Mouse (Mus musculus): ENCODE results near the gene Cox8b. TPM values are rescaled to one million over a fixed set of nuclear protein-coding genes. Genes with fewer than 3 reads are reported as not detected.

The Cox8b gene
- polyA plus RNA-seq, 1 experiment, result not detected

DNA sequence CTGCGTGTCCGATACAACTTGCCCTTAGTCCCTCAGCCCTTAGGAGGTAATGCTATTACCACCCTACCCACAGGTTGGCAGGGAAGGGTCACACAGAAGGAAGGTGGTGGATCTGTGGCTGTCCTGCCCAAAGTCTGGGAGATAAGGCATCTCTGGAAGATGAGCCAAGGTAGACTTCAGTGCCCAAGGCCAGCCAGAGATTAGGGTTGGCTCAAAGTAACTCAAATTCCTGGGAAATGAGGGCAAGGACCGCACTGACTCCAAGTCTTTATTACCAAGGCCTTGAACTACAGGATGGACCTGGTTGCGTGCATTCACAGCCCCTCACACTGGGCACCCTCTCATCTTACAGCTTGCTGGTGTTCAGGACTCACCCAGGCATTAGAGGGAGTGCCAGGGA lies 48.3 kb downstream of the Cox8b start:
- H3K36me3 ChIP-seq (ENCODE audit: control insufficient read depth, insufficient read depth, low read length, poor library complexity, severe bottlenecking), result peaks cover 10% of the 10 kb centered on the region; the same call in 1 of the 2 replicates
- no peaks in the 10 kb centered on the region for H3K4me1 ChIP-seq (ENCODE audit: control insufficient read depth, insufficient read depth, low read length)
- H3K27me3 ChIP-seq (ENCODE audit: control insufficient read depth, insufficient read depth, low read length, poor library complexity, severe bottlenecking), result no peaks in the 10 kb centered on the region
- H3K9ac ChIP-seq (ENCODE audit: low read depth, poor library complexity, severe bottlenecking), result no peak overlapping the region
- no peak overlapping the region for H3K27ac ChIP-seq (ENCODE audit: insufficient read depth, low read length)
- no peaks in the 10 kb centered on the region for H3K9me3 ChIP-seq (replicated peaks; ENCODE audit: control insufficient read depth, insufficient read depth, low read length, poor library complexity, severe bottlenecking)
- no peak overlapping the region for H3K4me3 ChIP-seq (ENCODE audit: low read depth, low read length)
- TF ChIP-seq EP300 (IDR thresholded peaks at IDR 0.05; ENCODE audit: insufficient read depth, low read depth, low read length) (no peak), POLR2A (IDR thresholded peaks at IDR 0.05; ENCODE audit: insufficient read depth, low read length) (no peak), CTCF (IDR thresholded peaks at IDR 0.05; ENCODE audit: low read depth, low read length) (no peak)

Other genes starting within 250 kb of the Cox8b start
- gene Olfr539, start 240.5 kb downstream of the Cox8b start, polyA plus RNA-seq (2011; ENCODE audit: insufficient read depth, insufficient read length, low read depth, missing spikeins), result 0.17 and 0.48 TPM in 2 replicates
- not detected in 2 replicates for gene Olfr45, start 218.5 kb downstream of the Cox8b start, polyA plus RNA-seq (2011; ENCODE audit: insufficient read depth, insufficient read length, low read depth, missing spikeins)
- not detected in 2 replicates for gene Olfr541, start 203.2 kb downstream of the Cox8b start, polyA plus RNA-seq (2011; ENCODE audit: insufficient read depth, insufficient read length, low read depth, missing spikeins)
- not detected in 2 replicates for gene Cyp2e1, start 136.7 kb downstream of the Cox8b start, polyA plus RNA-seq (2011; ENCODE audit: insufficient read depth, insufficient read length, low read depth, missing spikeins)
- 3.7 and 3.9 TPM in 2 replicates for gene Syce1, start 112.6 kb downstream of the Cox8b start, polyA plus RNA-seq (2011; ENCODE audit: insufficient read depth, insufficient read length, low read depth, missing spikeins)
- gene Zfp941, start 78.3 kb downstream of the Cox8b start, polyA plus RNA-seq (2011; ENCODE audit: insufficient read depth, insufficient read length, low read depth, missing spikeins), result 14.5 and 23.4 TPM in 2 replicates
- gene Urah, start 65.4 kb downstream of the Cox8b start, polyA plus RNA-seq (2011; ENCODE audit: insufficient read depth, insufficient read length, low read depth, missing spikeins), result 13.1 and 15.2 TPM in 2 replicates
- gene Scgb1c1, start 54.9 kb downstream of the Cox8b start, polyA plus RNA-seq (2011; ENCODE audit: insufficient read depth, insufficient read length, low read depth, missing spikeins), result not detected in 2 replicates
- gene Odf3, start 52.6 kb downstream of the Cox8b start, polyA plus RNA-seq (2011; ENCODE audit: insufficient read depth, insufficient read length, low read depth, missing spikeins), result not detected in 2 replicates
- not detected in 2 replicates for gene Gm45785, start 44.1 kb downstream of the Cox8b start, polyA plus RNA-seq (2011; ENCODE audit: insufficient read depth, insufficient read length, low read depth, missing spikeins)
- gene Ric8a, start 43.5 kb downstream of the Cox8b start, polyA plus RNA-seq (2011; ENCODE audit: insufficient read depth, insufficient read length, low read depth, missing spikeins), result 23.3 and 26.3 TPM in 2 replicates
- 14.0 and 18.3 TPM in 2 replicates for gene Bet1l, start 42.9 kb downstream of the Cox8b start, polyA plus RNA-seq (2011; ENCODE audit: insufficient read depth, insufficient read length, low read depth, missing spikeins)
- gene Psmd13, start 18.5 kb downstream of the Cox8b start, polyA plus RNA-seq (2011; ENCODE audit: insufficient read depth, insufficient read length, low read depth, missing spikeins), result 246 and 251 TPM in 2 replicates
- 17.4 and 17.9 TPM in 2 replicates for gene Sirt3, start 18.1 kb downstream of the Cox8b start, polyA plus RNA-seq (2011; ENCODE audit: insufficient read depth, insufficient read length, low read depth, missing spikeins)
- not detected in 2 replicates for gene Nlrp6, start 20.5 kb upstream of the Cox8b start, polyA plus RNA-seq (2011; ENCODE audit: insufficient read depth, insufficient read length, low read depth, missing spikeins)
- 9.4 and 9.7 TPM in 2 replicates for gene Pgghg, start 40.9 kb upstream of the Cox8b start, polyA plus RNA-seq (2011; ENCODE audit: insufficient read depth, insufficient read length, low read depth, missing spikeins)
- gene Ifitm5, start 49.8 kb upstream of the Cox8b start, polyA plus RNA-seq (2011; ENCODE audit: insufficient read depth, insufficient read length, low read depth, missing spikeins), result 1.8 and 3.9 TPM in 2 replicates
- gene Gm45717, start 55.5 kb upstream of the Cox8b start, polyA plus RNA-seq (2011; ENCODE audit: insufficient read depth, insufficient read length, low read depth, missing spikeins), result 3.1 TPM in 1 of 2 replicates, not detected in the other
- gene Ifitm2, start 55.5 kb upstream of the Cox8b start, polyA plus RNA-seq (2011; ENCODE audit: insufficient read depth, insufficient read length, low read depth, missing spikeins), result 720 and 786 TPM in 2 replicates
- gene Ifitm1, start 66.8 kb upstream of the Cox8b start, polyA plus RNA-seq (2011; ENCODE audit: insufficient read depth, insufficient read length, low read depth, missing spikeins), result 501 and 504 TPM in 2 replicates
- gene Ifitm3, start 110.3 kb upstream of the Cox8b start, polyA plus RNA-seq (2011; ENCODE audit: insufficient read depth, insufficient read length, low read depth, missing spikeins), result 410 and 433 TPM in 2 replicates
- not detected in 2 replicates for gene Ifitm6, start 117.5 kb upstream of the Cox8b start, polyA plus RNA-seq (2011; ENCODE audit: insufficient read depth, insufficient read length, low read depth, missing spikeins)
- gene Gm17387, start 128.7 kb upstream of the Cox8b start, polyA plus RNA-seq (2011; ENCODE audit: insufficient read depth, insufficient read length, low read depth, missing spikeins), result not detected in 2 replicates
- 18.3 and 22.2 TPM in 2 replicates for gene B4galnt4, start 160.7 kb upstream of the Cox8b start, polyA plus RNA-seq (2011; ENCODE audit: insufficient read depth, insufficient read length, low read depth, missing spikeins)
- gene Pkp3, start 177.8 kb upstream of the Cox8b start, polyA plus RNA-seq (2011; ENCODE audit: insufficient read depth, insufficient read length, low read depth, missing spikeins), result 19.6 and 22.0 TPM in 2 replicates
- 15.4 and 23.2 TPM in 2 replicates for gene Sigirr, start 200.1 kb upstream of the Cox8b start, polyA plus RNA-seq (2011; ENCODE audit: insufficient read depth, insufficient read length, low read depth, missing spikeins)
- 19.1 and 22.1 TPM in 2 replicates for gene Ano9, start 217.4 kb upstream of the Cox8b start, polyA plus RNA-seq (2011; ENCODE audit: insufficient read depth, insufficient read length, low read depth, missing spikeins)
- 42.5 and 55.3 TPM in 2 replicates for gene Ptdss2, start 221.9 kb upstream of the Cox8b start, polyA plus RNA-seq (2011; ENCODE audit: insufficient read depth, insufficient read length, low read depth, missing spikeins)

Measured in ES-Bruce4 (cell line).